Mouse (Mus musculus) limb, embryonic 14.5 days (tissue): ENCODE data around the gene Spock1. TPM values are rescaled to one million over a fixed set of nuclear protein-coding genes. Genes with fewer than 3 reads are reported as not detected.

ENCODE experiments used
- ATAC-seq: fragments of 200-750 bp; cut with Nextera tagmentation; 2 replicates; pipeline ENCODE4 v1.8.0; 2017; ENCODE audit warnings: low read depth, moderate number of reproducible peaks, moderate TSS enrichment; ENCODE audit not compliant: low FRiP score
- DNase-seq: peaks from one replicate; pipeline ENCODE4 v3.0.0-alpha.2; 2015; ENCODE audit warnings: low spot score
- H3K27ac ChIP-seq: fragments of 300-500 bp; sonication (generic); replicated peaks from 2 replicates; pipeline ENCODE4 v1.5.1; 2014; ENCODE audit warnings: low read depth, mild to moderate bottlenecking, low read length, moderate library complexity, mixed read lengths
- H3K27me3 ChIP-seq: fragments of 300-500 bp; sonication (generic); 2 replicates; pipeline ENCODE4 v1.6.1; 2014; ENCODE audit warnings: low read length, mixed read lengths; ENCODE audit not compliant: control insufficient read depth, insufficient read depth
- H3K36me3 ChIP-seq: fragments of 300-500 bp; sonication (generic); 2 replicates; pipeline ENCODE4 v1.6.1; 2014; ENCODE audit warnings: mild to moderate bottlenecking, low read length, moderate library complexity, mixed read lengths; ENCODE audit not compliant: control insufficient read depth, insufficient read depth
- H3K4me1 ChIP-seq: fragments of 300-500 bp; sonication (generic); 2 replicates; pipeline ENCODE4 v1.6.1; 2014; ENCODE audit warnings: antibody characterized with exemption, low read length, mixed read lengths; ENCODE audit not compliant: control insufficient read depth, insufficient read depth
- H3K4me2 ChIP-seq: fragments of 300-500 bp; sonication (generic); replicated peaks from 2 replicates; pipeline ENCODE4 v1.6.1; 2014; ENCODE audit warnings: low read depth, mild to moderate bottlenecking, low read length, moderate library complexity; ENCODE audit not compliant: severe bottlenecking
- H3K4me3 ChIP-seq: fragments of 300-500 bp; sonication (generic); replicated peaks from 2 replicates; pipeline ENCODE4 v1.5.1; 2014; ENCODE audit warnings: low read length
- H3K9ac ChIP-seq: fragments of 300-500 bp; sonication (generic); 2 replicates; pipeline ENCODE4 v1.6.1; 2014; ENCODE audit warnings: mild to moderate bottlenecking, low read depth, low read length, moderate library complexity; ENCODE audit not compliant: severe bottlenecking
- H3K9me3 ChIP-seq: fragments of 300-500 bp; sonication (generic); 2 replicates; pipeline ENCODE4 v1.6.1; 2016; ENCODE audit warnings: low read length; ENCODE audit not compliant: control insufficient read depth
- POLR2A ChIP-seq: fragments of 200-500 bp; IDR thresholded peaks from 2 replicates; pipeline ENCODE4 v1.8.0; 2012; ENCODE audit warnings: inconsistent platforms, mild to moderate bottlenecking, moderate library complexity, borderline replicate concordance; ENCODE audit not compliant: insufficient read depth, insufficient read length; ENCODE audit errors: extremely low read depth
- WGBS: fragments of 180-500 bp; shearing (Covaris S2); extraction: QIAGEN DNeasy Blood & Tissue Kit; methylation state at CpG from one replicate; pipeline ENCODE4 v1.1.7; 2014; 5-methylcytosine and 5-hydroxymethylcytosine counted together
- polyA plus RNA-seq, 2 experiments: library from polyadenylated mRNA; depleted of rRNA in 1 of 2; stranded (reverse) in 1 of 2; unstranded in 1 of 2; fragments of >200 nt; fragmentation: Nextera tagmentation in 1 of 2; extraction: Ambion mirVana in 1 of 2; gene quantifications; 2 replicates each; pipeline versions ENCODE4 v1.2.1 to v1.2.3; 2012 to 2014

The Spock1 gene
- polyA plus RNA-seq, 2 experiments = 1.6 to 2.1 TPM

GRCm38 (mm10) chr13:57830091-57830490, 78.0 kb downstream of the Spock1 start:
- 21% methylated on average over 2 of the region's 2 CpGs for WGBS
- no peak overlapping the region for H3K27ac ChIP-seq
- DNase-seq = no peak

GRCm38 (mm10) chr13:57816276-57816675, 91.9 kb downstream of the Spock1 start:
- Histone ChIP-seq H3K4me2 (no peak overlapping the region), H3K9ac (no peak overlapping the region), H3K9me3 (0 out of 2 replicates have a peak, but pooled peaks cover 6% of the 10 kb centered on the region), H3K4me3 (no peak overlapping the region), H3K36me3 (no peaks in the 10 kb centered on the region), H3K4me1 (no peaks in the 10 kb centered on the region), H3K27me3 (no peaks in the 10 kb centered on the region), H3K27ac (0 out of 2 replicates have a peak overlapping the region, but pooled peaks have one; percentile 20)
- WGBS = 47% methylated on average over 11 of the region's 11 CpGs
- ATAC-seq (no peak), DNase-seq (peak; percentile 46)
- TF ChIP-seq POLR2A = no peak

More at GRCm38 (mm10) chr13:57830091-57830490, 78.0 kb downstream of the Spock1 start:
- H3K9ac ChIP-seq = no peak overlapping the region
- H3K4me3 ChIP-seq = no peak overlapping the region
- no peak overlapping the region for H3K4me2 ChIP-seq
- no peaks in the 10 kb centered on the region for H3K36me3 ChIP-seq
- H3K27me3 ChIP-seq = no peaks in the 10 kb centered on the region
- H3K4me1 ChIP-seq = no peaks in the 10 kb centered on the region
- H3K9me3 ChIP-seq = 0 out of 2 replicates have a peak, but pooled peaks cover 3% of the 10 kb centered on the region
- TF ChIP-seq POLR2A = no peak
- no peak for ATAC-seq

- ATAC-seq = no peak
- H3K4me3 ChIP-seq = no peak overlapping the region
- DNase-seq = no peak
- WGBS = 88% methylated on average over 7 of the region's 7 CpGs
- H3K4me1 ChIP-seq = no peaks in the 10 kb centered on the region
- 0 out of 2 replicates have a peak, but pooled peaks cover 6% of the 10 kb centered on the region for H3K9me3 ChIP-seq
- no peak for TF ChIP-seq POLR2A
- H3K27me3 ChIP-seq = no peaks in the 10 kb centered on the region
- H3K4me2 ChIP-seq = no peak overlapping the region
- H3K9ac ChIP-seq = no peak overlapping the region
- H3K36me3 ChIP-seq = no peaks in the 10 kb centered on the region
- H3K27ac ChIP-seq = no peak overlapping the region
Measured at GRCm38 (mm10) chr13:57812643-57813042, 95.5 kb downstream of the Spock1 start.

- ATAC-seq = no peak
Measured at GRCm38 (mm10) chr13:57811253-57811652, 96.9 kb downstream of the Spock1 start.

GRCm38 (mm10) chr13:57810816-57811215, 97.3 kb downstream of the Spock1 start:
- no peak overlapping the region for H3K4me3 ChIP-seq
- ATAC-seq = no peak
- H3K9ac ChIP-seq = no peak overlapping the region
- no peak overlapping the region for H3K4me2 ChIP-seq
- no peak for TF ChIP-seq POLR2A
- no peaks in the 10 kb centered on the region for H3K36me3 ChIP-seq
- no peak overlapping the region for H3K27ac ChIP-seq
- no peaks in the 10 kb centered on the region for H3K4me1 ChIP-seq
- DNase-seq = no peak
- no peaks in the 10 kb centered on the region for H3K9me3 ChIP-seq
- 65% methylated on average over 2 of the region's 2 CpGs for WGBS
- H3K27me3 ChIP-seq = no peaks in the 10 kb centered on the region

More at GRCm38 (mm10) chr13:57811253-57811652, 96.9 kb downstream of the Spock1 start:
- no peaks in the 10 kb centered on the region for H3K36me3 ChIP-seq
- no peak overlapping the region for H3K9ac ChIP-seq
- no peak for DNase-seq
- WGBS = 71% methylated on average over 2 of the region's 2 CpGs
- no peak overlapping the region for H3K4me3 ChIP-seq
- H3K9me3 ChIP-seq = no peaks in the 10 kb centered on the region
- H3K27me3 ChIP-seq = no peaks in the 10 kb centered on the region
- no peak for TF ChIP-seq POLR2A
- no peak overlapping the region for H3K4me2 ChIP-seq
- no peaks in the 10 kb centered on the region for H3K4me1 ChIP-seq
- no peak overlapping the region for H3K27ac ChIP-seq

- no peaks in the 10 kb centered on the region for H3K4me1 ChIP-seq
- WGBS = 73% methylated on average over 5 of the region's 5 CpGs
- DNase-seq = no peak
Measured at GRCm38 (mm10) chr13:57810083-57810482, 98.0 kb downstream of the Spock1 start.

More at GRCm38 (mm10) chr13:57810083-57810482, 98.0 kb downstream of the Spock1 start:
- ATAC-seq = no peak
- Histone ChIP-seq H3K27ac (no peak overlapping the region), H3K36me3 (no peaks in the 10 kb centered on the region), H3K9ac (no peak overlapping the region), H3K4me3 (no peak overlapping the region), H3K27me3 (no peaks in the 10 kb centered on the region), H3K4me2 (no peak overlapping the region), H3K9me3 (no peaks in the 10 kb centered on the region)
- TF ChIP-seq POLR2A = no peak
